Mouse (Mus musculus) liver, embryonic 14.5 days (tissue): ENCODE measurements around the gene Dtx4.

Experiments
- CTCF ChIP-seq: IDR thresholded peaks from 2 replicates; pipeline ENCODE4 v1.5.1; 2016; ENCODE audit warnings: antibody characterized with exemption, low read depth, control low read depth
- EP300 ChIP-seq: IDR thresholded peaks from 2 replicates; pipeline ENCODE4 v1.6.1; 2016; ENCODE audit warnings: antibody characterized with exemption, low read depth

DNA sequence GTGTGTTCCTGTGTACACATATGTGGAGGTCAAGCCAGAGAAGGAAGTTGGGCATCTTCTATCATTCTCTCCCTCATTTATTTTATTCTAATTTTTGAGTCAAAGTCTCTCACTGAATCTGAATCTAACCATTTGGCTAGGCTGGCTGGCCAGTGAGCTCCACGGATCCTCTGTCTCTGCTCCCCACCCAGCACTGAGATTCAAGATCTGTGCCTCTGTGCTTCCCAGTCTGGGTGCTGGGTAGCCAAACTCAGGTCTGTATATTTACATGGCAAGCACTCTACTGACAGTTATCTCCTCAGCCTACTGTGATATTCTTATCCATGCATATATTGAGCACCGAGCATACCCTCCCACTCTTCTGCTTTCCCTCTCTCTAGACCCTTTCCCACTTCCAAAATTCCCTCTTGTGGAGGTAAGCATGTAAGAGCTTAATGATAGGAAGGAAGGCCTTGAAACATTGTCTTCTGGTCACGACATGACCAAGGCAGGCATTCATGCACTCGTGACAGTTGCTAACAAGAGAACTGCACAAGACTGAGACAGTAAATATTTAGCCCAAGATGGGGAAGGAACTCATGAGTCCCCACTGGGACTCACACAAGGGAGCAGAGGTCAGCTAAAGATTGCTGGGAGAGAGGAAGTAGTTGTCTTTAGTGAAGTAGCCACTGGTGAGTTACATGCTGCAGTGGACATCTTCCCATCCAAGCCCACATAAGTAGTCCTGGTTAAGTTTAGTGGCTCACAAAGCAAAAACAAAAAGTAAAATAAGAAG lies 65.3 kb downstream of the Dtx4 start:
- TF ChIP-seq CTCF (no peak), EP300 (no peak)
